Mouse (Mus musculus) CH12.LX (cell line): ENCODE measurements around the gene Entpd2. TPM values are rescaled to one million over a fixed set of nuclear protein-coding genes. Genes with fewer than 3 reads are reported as not detected.

Experiments
- DNase-seq: peaks from one replicate; pipeline ENCODE4 v3.0.0-alpha.2; 2013; ENCODE audit errors: extremely low read depth
- H3K27ac ChIP-seq: 2 replicates; pipeline ENCODE4 v1.5.1; 2012; ENCODE audit warnings: low read depth, mild to moderate bottlenecking, control low read depth, moderate library complexity; ENCODE audit not compliant: insufficient read depth
- H3K27me3 ChIP-seq: replicated peaks from 2 replicates; pipeline ENCODE3; 2012; ENCODE audit warnings: inconsistent platforms
- H3K36me3 ChIP-seq, 2 experiments: replicated peaks in 1 of 2; 2 replicates each; pipeline versions ENCODE3 to v1.6.1; 2012; ENCODE audit warnings: inconsistent platforms in 1 of 2, low read length in 1 of 2, mild to moderate bottlenecking in 1 of 2, mixed read lengths in 1 of 2, moderate library complexity in 1 of 2; ENCODE audit not compliant: control insufficient read depth in 1 of 2, insufficient read depth in 1 of 2
- H3K4me1 ChIP-seq, 2 experiments: 2 replicates each; pipeline ENCODE4 v1.6.1; 2012; ENCODE audit warnings: inconsistent platforms in 1 of 2, moderate library complexity in 1 of 2; ENCODE audit not compliant: insufficient read depth in 2 of 2, control insufficient read depth in 1 of 2
- H3K4me2 ChIP-seq: 2 replicates; pipeline ENCODE4 v1.6.1; 2012; ENCODE audit warnings: low read depth, mild to moderate bottlenecking, control low read depth; ENCODE audit not compliant: poor library complexity, insufficient read depth, severe bottlenecking
- H3K4me3 ChIP-seq, 3 experiments: fragments of 150-350 bp in 1 of 3; sonication (generic) in 1 of 3; replicated peaks in 1 of 3; 2 replicates each; pipeline versions ENCODE3 to v1.5.1; 2011 to 2012; ENCODE audit warnings: low read depth in 2 of 3, low read length in 2 of 3, mild to moderate bottlenecking in 2 of 3, moderate library complexity in 2 of 3, control low read depth in 1 of 3, improper control_type of control experiment in 1 of 3, inconsistent platforms in 1 of 3, mixed read lengths in 1 of 3; ENCODE audit not compliant: poor library complexity in 1 of 3
- H3K79me2 ChIP-seq: replicated peaks from 2 replicates; pipeline ENCODE4 v1.6.1; 2012; ENCODE audit warnings: mild to moderate bottlenecking, moderate library complexity; ENCODE audit not compliant: control insufficient read depth, poor library complexity, insufficient read depth, severe bottlenecking; ENCODE audit errors: extremely low read depth
- H3K9ac ChIP-seq: 2 replicates; pipeline ENCODE4 v1.6.1; 2012; ENCODE audit warnings: low read depth, mild to moderate bottlenecking, control low read depth, moderate library complexity; ENCODE audit not compliant: insufficient read depth
- H3K9me3 ChIP-seq: replicated peaks from 2 replicates; pipeline ENCODE3; 2012; ENCODE audit warnings: low read length, inconsistent platforms, mixed read lengths
- BHLHE40 ChIP-seq: IDR thresholded peaks from 2 replicates; pipeline ENCODE4 v1.6.1; 2011; ENCODE audit warnings: mild to moderate bottlenecking, low read depth, low read length, improper control_type of control experiment
- CHD1 ChIP-seq: IDR thresholded peaks from 2 replicates; pipeline ENCODE4 v1.6.1; 2012; ENCODE audit warnings: low read depth, low read length, improper control_type of control experiment, inconsistent platforms
- CHD2 ChIP-seq: IDR thresholded peaks from 2 replicates; pipeline ENCODE4 v1.6.1; 2011; ENCODE audit warnings: low read length, improper control_type of control experiment
- CTCF ChIP-seq, 2 experiments: IDR thresholded peaks in 1 of 2; conservative IDR thresholded peaks in 1 of 2; 2 replicates each; pipeline ENCODE4 v1.5.1; 2011 to 2012; ENCODE audit warnings: low read depth in 2 of 2, low read length in 2 of 2, improper control_type of control experiment in 1 of 2, inconsistent platforms in 1 of 2, mild to moderate bottlenecking in 1 of 2, moderate library complexity in 1 of 2
- E2F4 ChIP-seq: IDR thresholded peaks from 2 replicates; pipeline ENCODE4 v1.6.1; 2011; ENCODE audit warnings: low read depth, low read length, improper control_type of control experiment; ENCODE audit not compliant: insufficient replicate concordance
- ELF1 ChIP-seq: IDR thresholded peaks from 2 replicates; pipeline ENCODE4 v1.6.1; 2014; ENCODE audit warnings: low read depth, mild to moderate bottlenecking, inconsistent platforms, low read length, improper control_type of control experiment
- EP300 ChIP-seq: IDR thresholded peaks from 2 replicates; pipeline ENCODE4 v1.6.1; 2011; ENCODE audit warnings: low read length, improper control_type of control experiment
- GABPA ChIP-seq: IDR thresholded peaks from 2 replicates; pipeline ENCODE4 v1.6.1; 2012; ENCODE audit warnings: low read depth, low read length, improper control_type of control experiment, inconsistent platforms; ENCODE audit not compliant: insufficient replicate concordance
- HCFC1 ChIP-seq: IDR thresholded peaks from 2 replicates; pipeline ENCODE4 v1.6.1; 2012; ENCODE audit warnings: low read depth, mild to moderate bottlenecking, inconsistent platforms, low read length, improper control_type of control experiment
- IRF4 ChIP-seq: IDR thresholded peaks from 2 replicates; pipeline ENCODE4 v1.6.1; 2014; ENCODE audit warnings: low read depth, mild to moderate bottlenecking, inconsistent platforms, low read length, improper control_type of control experiment
- JUN ChIP-seq: IDR thresholded peaks from 2 replicates; pipeline ENCODE4 v1.6.1; 2011; ENCODE audit warnings: low read depth, mild to moderate bottlenecking, low read length, improper control_type of control experiment, moderate library complexity; ENCODE audit not compliant: insufficient read depth
- JUND ChIP-seq: conservative IDR thresholded peaks from 2 replicates; pipeline ENCODE4 v1.6.1; 2011; ENCODE audit warnings: low read depth, low read length, improper control_type of control experiment
- KAT2A ChIP-seq: IDR thresholded peaks from 2 replicates; pipeline ENCODE4 v1.6.1; 2012; ENCODE audit warnings: low read length, improper control_type of control experiment, inconsistent platforms; ENCODE audit not compliant: insufficient replicate concordance
- MAX ChIP-seq: IDR thresholded peaks from 2 replicates; pipeline ENCODE4 v1.6.1; 2011; ENCODE audit warnings: low read length, improper control_type of control experiment
- MAZ ChIP-seq: IDR thresholded peaks from 2 replicates; pipeline ENCODE4 v1.6.1; 2012; ENCODE audit warnings: low read depth, mild to moderate bottlenecking, inconsistent platforms, low read length, improper control_type of control experiment, moderate library complexity
- MXI1 ChIP-seq: IDR thresholded peaks from 2 replicates; pipeline ENCODE4 v1.6.1; 2011; ENCODE audit warnings: mild to moderate bottlenecking, low read depth, low read length, improper control_type of control experiment
- MYC ChIP-seq: IDR thresholded peaks from 2 replicates; pipeline ENCODE4 v1.6.1; 2011; ENCODE audit warnings: low read depth, mild to moderate bottlenecking, improper control_type of control experiment, low read length
- NELFE ChIP-seq: IDR thresholded peaks from 2 replicates; pipeline ENCODE4 v1.6.1; 2011; ENCODE audit warnings: low read depth, low read length, improper control_type of control experiment
- POLR2A ChIP-seq: IDR thresholded peaks from 2 replicates; pipeline ENCODE4 v1.6.1; 2011; ENCODE audit warnings: low read depth, mild to moderate bottlenecking, improper control_type of control experiment, low read length
- POLR2AphosphoS2 ChIP-seq: IDR thresholded peaks from 2 replicates; pipeline ENCODE4 v1.6.1; 2011; ENCODE audit warnings: low read depth, low read length, improper control_type of control experiment
- RAD21 ChIP-seq: IDR thresholded peaks from 2 replicates; pipeline ENCODE4 v1.6.1; 2011; ENCODE audit warnings: low read depth, mild to moderate bottlenecking, low read length, improper control_type of control experiment, moderate library complexity
- RCOR1 ChIP-seq: conservative IDR thresholded peaks from 2 replicates; pipeline ENCODE4 v1.6.1; 2012; ENCODE audit warnings: low read depth, mild to moderate bottlenecking, inconsistent platforms, low read length, improper control_type of control experiment
- SIN3A ChIP-seq: IDR thresholded peaks from 2 replicates; pipeline ENCODE4 v1.6.1; 2012; ENCODE audit warnings: low read length, improper control_type of control experiment, inconsistent platforms
- SMC3 ChIP-seq: IDR thresholded peaks from 2 replicates; pipeline ENCODE4 v1.6.1; 2011; ENCODE audit warnings: low read depth, low read length, improper control_type of control experiment
- TBP ChIP-seq: conservative IDR thresholded peaks from 2 replicates; pipeline ENCODE4 v1.6.1; 2011; ENCODE audit warnings: low read depth, low read length, improper control_type of control experiment
- TCF12 ChIP-seq: IDR thresholded peaks from 2 replicates; pipeline ENCODE4 v1.6.1; 2014; ENCODE audit warnings: low read depth, mild to moderate bottlenecking, inconsistent platforms, low read length, improper control_type of control experiment
- UBTF ChIP-seq: IDR thresholded peaks from 2 replicates; pipeline ENCODE4 v1.6.1; 2012; ENCODE audit warnings: low read depth, mild to moderate bottlenecking, inconsistent platforms, low read length, improper control_type of control experiment, moderate library complexity
- USF1 ChIP-seq: IDR thresholded peaks from 2 replicates; pipeline ENCODE4 v1.6.1; 2014; ENCODE audit warnings: low read depth, mild to moderate bottlenecking, inconsistent platforms, low read length, improper control_type of control experiment
- USF2 ChIP-seq: conservative IDR thresholded peaks from 2 replicates; pipeline ENCODE4 v1.6.1; 2011; ENCODE audit warnings: low read depth, low read length, improper control_type of control experiment
- ZC3H11A ChIP-seq: IDR thresholded peaks from 2 replicates; pipeline ENCODE4 v1.6.1; 2012; ENCODE audit warnings: low read depth, mild to moderate bottlenecking, inconsistent platforms, low read length, improper control_type of control experiment
- ZMIZ1 ChIP-seq: IDR thresholded peaks from 2 replicates; pipeline ENCODE4 v1.6.1; 2012; ENCODE audit warnings: low read depth, mild to moderate bottlenecking, inconsistent platforms, low read length, improper control_type of control experiment
- ZNF384 ChIP-seq: IDR thresholded peaks from 2 replicates; pipeline ENCODE4 v1.6.1; 2012; ENCODE audit warnings: low read depth, low read length, improper control_type of control experiment, inconsistent platforms
- dilution Hi-C: fragments of 300-500 bp; cut with MboI; formaldehyde crosslinking; loops from 2 replicates; pipeline ENCODE4 v1.14.3; 2020; ENCODE audit warnings: low sequenced_read_pairs; ENCODE audit not compliant: extremely low pct_unique_long_range_greater_than_20kb, extremely low pct_ligation_motif_present
- in situ Hi-C: fragments of 300-500 bp; cut with MboI; formaldehyde crosslinking; loops from 3 replicates; pipeline ENCODE4 v1.14.3; 2019; ENCODE audit warnings: low sequenced_read_pairs, low pct_ligation_motif_present, low pct_unique_long_range_greater_than_20kb, mixed read lengths
- polyA plus RNA-seq: library from polyadenylated mRNA; unstranded; fragments of >175 nt; gene quantifications from 2 replicates; pipeline ENCODE4 v1.2.1, GENCODE M21; 2012; ENCODE audit warnings: low read depth; ENCODE audit not compliant: insufficient read length
- total RNA-seq, 2 experiments: library from RNA; depleted of rRNA; stranded (reverse); fragments of 300-350 nt in 1 of 2; fragments of >200 nt in 1 of 2; gene quantifications; 2 replicates each; pipeline ENCODE4 v1.2.3; 2012 to 2014

Entpd2 gene
- total and polyA plus RNA-seq, 3 experiments: not detected

- Histone ChIP-seq H3K4me1 (no peaks in the 10 kb centered on the region), H3K27me3 (peaks cover 94% of the 10 kb centered on the region), H3K4me3 (no peak overlapping the region), H3K79me2 (no peaks in the 10 kb centered on the region), H3K27ac (no peak overlapping the region), H3K4me2 (no peak overlapping the region), H3K36me3 (no peaks in the 10 kb centered on the region), H3K9me3 (no peaks in the 10 kb centered on the region), H3K9ac (no peak overlapping the region)
- no peak for DNase-seq
- dilution Hi-C loops: no loop called here
- in situ Hi-C loops: loop anchor here (5.0 kb wide), 1 partner anchor 33 kb away; the partner anchor contains the start of gene Uap1l1
- TF ChIP-seq RAD21: no peak
- TF ChIP-seq GABPA: no peak
- TF ChIP-seq JUND: no peak
- no peak for TF ChIP-seq CTCF (conservative IDR thresholded peaks at IDR 0.05 in 1 of 2, IDR thresholded peaks at IDR 0.05 in 1 of 2; ENCODE audit: low read depth in 2 of 2, low read length in 2 of 2)
- TF ChIP-seq BHLHE40: no peak
- no peak for TF ChIP-seq RCOR1
- no peak for TF ChIP-seq SIN3A
- no peak for TF ChIP-seq CHD2
- no peak for TF ChIP-seq CHD1
- TF ChIP-seq NELFE: no peak
- TF ChIP-seq USF1: no peak
- TF ChIP-seq EP300: no peak
- TF ChIP-seq ZNF384: no peak
Observed at GRCm38 (mm10) chr2:25400291-25400690, 4.6 kb downstream of the Entpd2 start.

DNA sequence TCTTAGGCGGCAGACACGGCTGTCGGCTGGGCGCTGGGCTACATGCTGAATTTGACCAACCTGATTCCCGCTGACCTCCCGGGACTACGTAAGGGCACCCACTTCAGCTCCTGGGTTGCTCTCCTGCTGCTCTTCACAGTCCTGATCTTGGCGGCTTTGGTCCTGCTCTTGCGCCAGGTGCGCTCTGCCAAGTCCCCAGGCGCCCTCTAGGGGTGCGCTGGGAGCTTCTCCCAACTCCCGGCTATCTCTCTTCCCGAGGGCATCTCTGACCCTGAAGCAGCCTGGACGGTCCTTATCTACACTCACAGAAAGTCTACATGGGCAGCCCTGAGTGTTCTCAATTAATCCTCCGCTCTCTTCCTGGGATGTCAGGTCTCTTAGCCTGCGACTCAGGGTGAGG is 5.1 kb downstream of the Entpd2 start:
- dilution Hi-C loops: no loop called here
- no peaks in the 10 kb centered on the region for H3K4me1 ChIP-seq
- DNase-seq: no peak
- H3K4me3 ChIP-seq: no peak overlapping the region
- no peaks in the 10 kb centered on the region for H3K9me3 ChIP-seq
- in situ Hi-C loops: loop anchor here (5.0 kb wide), 1 partner anchor 33 kb away; the partner anchor contains the start of gene Uap1l1
- peaks cover 94% of the 10 kb centered on the region for H3K27me3 ChIP-seq
- H3K9ac ChIP-seq: no peak overlapping the region
- H3K4me2 ChIP-seq: no peak overlapping the region
- no peak overlapping the region for H3K27ac ChIP-seq
- H3K36me3 ChIP-seq: no peaks in the 10 kb centered on the region
- no peaks in the 10 kb centered on the region for H3K79me2 ChIP-seq
- TF ChIP-seq E2F4: no peak
- no peak for TF ChIP-seq MYC
- no peak for TF ChIP-seq TCF12
- no peak for TF ChIP-seq JUND
- TF ChIP-seq SIN3A: no peak
- TF ChIP-seq ZC3H11A: no peak
- no peak for TF ChIP-seq USF2
- no peak for TF ChIP-seq IRF4
- no peak for TF ChIP-seq MAX
- TF ChIP-seq ZMIZ1: no peak
- no peak for TF ChIP-seq EP300
- no peak for TF ChIP-seq KAT2A
- TF ChIP-seq POLR2A: no peak
- no peak for TF ChIP-seq CHD2
- TF ChIP-seq ELF1: no peak
- TF ChIP-seq CTCF (conservative IDR thresholded peaks at IDR 0.05 in 1 of 2, IDR thresholded peaks at IDR 0.05 in 1 of 2; ENCODE audit: low read depth in 2 of 2, low read length in 2 of 2): peak in 1 of 2 experiments; percentile 79; a peak in 3 of 4 replicates
- no peak for TF ChIP-seq UBTF
- TF ChIP-seq TBP: no peak
- TF ChIP-seq CHD1: no peak
- TF ChIP-seq JUN: no peak
- TF ChIP-seq MAZ: no peak
- TF ChIP-seq RCOR1: no peak
- TF ChIP-seq NELFE: peak; percentile 30; the same call in 1 of the 2 replicates
- peak; percentile 48 for TF ChIP-seq SMC3
- no peak for TF ChIP-seq ZNF384
- TF ChIP-seq POLR2AphosphoS2: no peak
- peak; percentile 62 for TF ChIP-seq RAD21
- TF ChIP-seq HCFC1: no peak
- no peak for TF ChIP-seq BHLHE40
- TF ChIP-seq MXI1: no peak
